Mouse (Mus musculus): ENCODE measurements at regions not wholly inside any gene's neighbourhood (a gene's known extent, or its start where the extent isn't known, plus 50 kb on each side); places are given as distances from the start of the nearest gene placed in this dataset.

DNA sequence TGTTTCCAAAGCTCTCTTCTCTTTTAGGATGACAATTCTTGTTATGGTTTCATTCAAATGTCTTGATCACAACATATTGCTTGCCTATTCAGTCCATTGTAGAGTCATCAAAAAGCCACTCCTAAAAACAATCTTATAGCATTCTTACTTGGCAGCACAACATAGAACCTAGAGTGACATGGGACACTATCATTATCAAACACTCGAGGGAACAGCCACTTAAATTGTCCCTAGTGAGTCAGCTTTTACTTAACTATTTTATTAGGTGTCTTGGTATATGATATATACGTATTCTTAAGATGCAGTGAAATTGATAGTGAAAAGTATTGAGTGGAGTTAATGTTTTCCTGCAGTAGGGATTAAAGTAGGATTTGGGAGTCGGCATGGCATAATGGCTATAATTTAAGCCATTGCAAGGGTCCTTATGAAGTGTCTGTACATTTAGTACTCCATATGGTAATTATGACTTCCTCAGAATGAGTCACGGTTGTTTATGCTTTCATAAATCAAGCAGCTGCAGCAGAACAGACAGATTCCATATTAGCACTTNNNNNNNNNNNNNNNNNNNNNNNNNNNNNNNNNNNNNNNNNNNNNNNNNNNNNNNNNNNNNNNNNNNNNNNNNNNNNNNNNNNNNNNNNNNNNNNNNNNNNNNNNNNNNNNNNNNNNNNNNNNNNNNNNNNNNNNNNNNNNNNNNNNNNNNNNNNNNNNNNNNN, 153.6 kb downstream of the Trim52 start:
- no peak overlapping the region for H3K4me2 ChIP-seq
- ATAC-seq (ENCODE audit: low read depth) = no peak
- H3K9me3 ChIP-seq (replicated peaks) = no peaks in the 10 kb centered on the region
- no peaks in the 10 kb centered on the region for H3K36me3 ChIP-seq
- 39% methylated on average over 4 of the region's 4 CpGs for WGBS (ENCODE audit: insufficient replicate concordance)
- H3K27ac ChIP-seq = no peak overlapping the region
- no peaks in the 10 kb centered on the region for H3K4me1 ChIP-seq (replicated peaks)
- no peak overlapping the region for H3K9ac ChIP-seq
- H3K27me3 ChIP-seq = no peaks in the 10 kb centered on the region
- H3K4me3 ChIP-seq (replicated peaks) = no peak overlapping the region
- DNase-seq = no peak

DNA sequence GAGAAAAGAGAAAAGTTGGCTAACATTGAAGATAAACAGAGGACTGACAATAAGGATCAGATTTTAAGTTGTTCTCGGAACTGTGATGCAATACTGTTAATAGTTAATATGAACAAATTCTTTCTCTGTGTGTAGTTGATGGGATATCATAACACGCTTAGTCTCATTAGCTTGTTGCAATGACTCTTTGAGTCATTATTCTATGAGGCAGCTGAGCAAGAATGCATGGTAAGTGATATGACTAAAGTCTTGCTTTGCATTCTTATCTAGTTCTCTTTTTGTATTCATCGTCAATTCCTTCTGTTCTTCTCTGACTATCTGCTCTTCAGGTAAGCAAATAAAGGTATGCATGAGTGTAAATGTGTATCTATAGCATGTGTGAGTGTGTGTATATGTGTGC, 159.3 kb downstream of the Trim52 start:
- ATAC-seq (ENCODE audit: low read depth) = no peak
- Histone ChIP-seq H3K27me3 (no peaks in the 10 kb centered on the region), H3K27ac (no peak overlapping the region), H3K4me1 (replicated peaks) (no peaks in the 10 kb centered on the region), H3K9ac (no peak overlapping the region), H3K36me3 (no peaks in the 10 kb centered on the region), H3K4me3 (replicated peaks) (no peak overlapping the region), H3K9me3 (replicated peaks) (no peaks in the 10 kb centered on the region), H3K4me2 (no peak overlapping the region)
- DNase-seq = no peak
- 71% methylated on average over 3 of the region's 3 CpGs for whole genome bisulfite sequencing (ENCODE audit: insufficient replicate concordance)

DNA sequence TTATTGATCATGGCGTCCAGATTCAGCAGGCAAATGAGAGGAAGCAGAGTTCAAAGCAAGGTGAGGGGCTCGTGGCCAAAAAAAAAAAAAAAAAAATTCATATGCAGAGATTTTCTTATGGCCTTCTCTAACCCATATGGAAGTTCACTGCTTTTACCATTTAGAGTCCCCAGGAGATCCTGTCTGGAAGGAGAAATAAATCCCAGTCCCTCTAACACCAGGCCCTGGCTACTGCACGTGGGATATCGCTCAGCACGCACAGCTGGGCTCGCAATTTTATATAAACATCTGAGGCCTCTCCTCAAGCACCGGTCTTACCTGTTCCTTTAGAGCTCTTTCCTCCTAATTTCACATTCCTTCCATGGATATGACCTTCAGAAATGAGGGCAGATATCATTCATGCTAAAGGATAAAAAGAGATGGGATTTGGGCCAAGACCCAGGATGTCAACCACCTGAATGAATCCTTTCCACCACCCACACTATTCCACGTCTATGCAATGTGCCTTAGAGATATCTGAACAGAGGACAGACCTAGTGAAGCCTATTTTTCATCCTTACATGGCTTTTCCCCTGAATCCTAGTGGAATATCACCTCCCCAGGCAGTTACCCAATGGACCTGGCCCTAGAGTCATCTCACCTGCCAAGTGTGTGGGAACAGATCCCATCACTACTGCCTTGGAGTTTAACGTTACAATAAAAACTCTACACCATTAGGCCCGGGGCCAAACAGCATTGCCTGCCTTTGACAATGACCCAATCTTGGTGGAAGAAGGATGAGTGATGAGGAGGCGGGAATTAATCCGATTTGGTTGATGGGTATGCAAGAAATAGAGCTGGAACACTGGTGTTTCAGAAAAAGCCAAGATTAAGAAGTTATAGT, 161.9 kb downstream of the Trim52 start:
- H3K27ac ChIP-seq = no peak overlapping the region
- no peaks in the 10 kb centered on the region for H3K36me3 ChIP-seq
- no peak overlapping the region for H3K4me3 ChIP-seq (replicated peaks)
- no peak overlapping the region for H3K9ac ChIP-seq
- no peaks in the 10 kb centered on the region for H3K27me3 ChIP-seq
- no peak for ATAC-seq (ENCODE audit: low read depth)
- no peaks in the 10 kb centered on the region for H3K4me1 ChIP-seq (replicated peaks)
- WGBS (ENCODE audit: insufficient replicate concordance) = 64% methylated on average over 12 of the region's 12 CpGs
- no peaks in the 10 kb centered on the region for H3K9me3 ChIP-seq (replicated peaks)
- H3K4me2 ChIP-seq = no peak overlapping the region
- no peak for DNase-seq

DNA sequence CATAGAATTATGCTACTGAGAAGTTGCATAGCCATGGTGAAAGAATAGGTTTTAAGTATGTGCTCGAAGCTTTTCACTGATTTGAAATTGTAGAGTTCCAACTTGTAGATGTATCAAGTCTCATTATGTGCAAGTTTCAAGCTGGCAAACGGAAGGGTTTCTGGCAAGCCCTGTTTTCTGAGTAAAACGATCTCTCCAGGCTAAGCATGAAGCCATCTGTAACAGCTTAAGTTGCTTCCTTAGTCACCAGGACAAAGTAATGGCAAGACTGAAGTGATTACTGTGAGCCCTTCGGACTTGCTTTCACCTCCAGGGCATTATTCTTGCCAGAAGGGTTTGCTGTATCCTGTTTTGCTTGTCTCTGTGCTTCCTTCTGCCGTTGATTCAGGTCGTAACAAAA, 163.7 kb downstream of the Trim52 start:
- Histone ChIP-seq H3K36me3 (no peaks in the 10 kb centered on the region), H3K27me3 (no peaks in the 10 kb centered on the region), H3K9ac (no peak overlapping the region), H3K4me2 (no peak overlapping the region), H3K4me1 (replicated peaks) (no peaks in the 10 kb centered on the region), H3K9me3 (replicated peaks) (no peaks in the 10 kb centered on the region), H3K27ac (no peak overlapping the region), H3K4me3 (replicated peaks) (no peak overlapping the region)
- no peak for ATAC-seq (ENCODE audit: low read depth)
- WGBS (ENCODE audit: insufficient replicate concordance) = 55% methylated on average over 6 of the region's 6 CpGs
- no peak for DNase-seq

DNA sequence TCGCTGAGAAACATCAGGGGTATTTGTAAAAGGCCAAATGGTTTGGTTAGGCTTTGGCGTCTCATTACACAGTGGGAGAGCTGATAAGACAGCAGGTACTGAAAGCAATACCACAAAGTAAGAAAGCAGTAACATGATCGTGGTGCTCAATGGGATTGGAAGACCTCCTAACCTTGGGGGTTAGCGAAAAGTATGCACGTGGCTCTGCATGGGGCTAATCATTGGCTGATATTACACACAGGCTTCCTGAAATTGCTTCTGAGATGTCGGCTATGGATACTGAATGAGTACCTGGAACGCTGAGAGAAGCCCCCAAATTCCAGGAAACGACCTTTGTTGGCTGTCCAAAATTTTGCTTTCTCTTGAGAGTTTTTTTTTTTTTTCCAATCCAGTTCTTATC, 207.6 kb downstream of the Trim52 start:
- H3K9me3 ChIP-seq (replicated peaks) = no peaks in the 10 kb centered on the region
- no peak for ATAC-seq (ENCODE audit: low read depth)
- DNase-seq = no peak
- H3K27ac ChIP-seq = no peak overlapping the region
- no peaks in the 10 kb centered on the region for H3K27me3 ChIP-seq
- 59% methylated on average over 8 of the region's 8 CpGs for WGBS (ENCODE audit: insufficient replicate concordance)
- no peak overlapping the region for H3K4me2 ChIP-seq
- no peak overlapping the region for H3K9ac ChIP-seq
- H3K4me1 ChIP-seq (replicated peaks) = no peaks in the 10 kb centered on the region
- H3K4me3 ChIP-seq (replicated peaks) = no peak overlapping the region
- H3K36me3 ChIP-seq = no peaks in the 10 kb centered on the region

DNA sequence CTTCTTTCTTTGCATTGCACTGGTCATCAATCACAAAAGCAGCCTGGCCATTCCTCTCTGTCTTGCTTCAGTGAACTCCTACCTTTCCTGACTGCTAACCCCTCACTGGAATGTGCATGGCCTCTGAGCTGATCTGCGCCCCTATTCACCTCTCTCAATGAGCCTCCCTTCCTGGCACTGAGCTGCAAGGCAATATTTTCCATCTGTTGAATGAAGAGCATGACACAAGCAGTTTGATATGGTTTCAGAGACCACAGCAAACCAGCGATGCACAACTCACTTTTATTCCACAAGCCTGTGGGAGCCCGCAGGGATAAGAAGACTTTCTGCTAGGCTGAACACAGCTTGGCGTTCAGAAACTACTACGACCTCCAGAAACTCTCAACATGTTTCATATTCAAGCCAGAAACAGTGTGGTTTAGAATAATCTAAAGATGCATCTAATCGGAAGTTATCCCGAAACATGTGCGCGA, 208.1 kb downstream of the Trim52 start:
- DNase-seq (no peak), ATAC-seq (ENCODE audit: low read depth) (no peak)
- H3K36me3 ChIP-seq = no peaks in the 10 kb centered on the region
- WGBS (ENCODE audit: insufficient replicate concordance) = 77% methylated on average over 9 of the region's 9 CpGs
- H3K4me2 ChIP-seq = no peak overlapping the region
- H3K4me3 ChIP-seq (replicated peaks) = no peak overlapping the region
- no peak overlapping the region for H3K9ac ChIP-seq
- no peaks in the 10 kb centered on the region for H3K27me3 ChIP-seq
- no peaks in the 10 kb centered on the region for H3K9me3 ChIP-seq (replicated peaks)
- no peak overlapping the region for H3K27ac ChIP-seq
- H3K4me1 ChIP-seq (replicated peaks) = no peaks in the 10 kb centered on the region

DNA sequence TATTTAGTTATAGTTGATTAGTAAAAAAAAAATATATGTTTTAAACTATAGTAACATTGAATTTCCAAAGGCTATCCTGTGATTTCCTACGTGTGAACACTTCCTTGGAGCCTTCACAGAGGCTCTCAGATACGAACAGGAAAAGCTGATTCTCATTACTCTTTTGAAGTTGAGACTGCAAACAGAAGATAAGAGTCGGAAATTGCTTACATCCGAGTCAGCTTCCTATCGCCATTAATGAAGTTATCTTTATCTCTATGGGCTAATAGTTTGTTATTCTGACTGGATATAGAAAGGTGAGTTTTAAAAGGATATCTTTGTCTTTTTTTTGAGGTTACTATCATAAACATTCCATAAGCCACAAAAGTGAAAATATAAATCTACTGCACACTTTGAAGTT, 212.8 kb downstream of the Trim52 start:
- no peaks in the 10 kb centered on the region for H3K27me3 ChIP-seq
- H3K9ac ChIP-seq = no peak overlapping the region
- WGBS (ENCODE audit: insufficient replicate concordance) = 3% methylated on average over 5 of the region's 5 CpGs
- no peaks in the 10 kb centered on the region for H3K4me1 ChIP-seq (replicated peaks)
- DNase-seq = no peak
- no peaks in the 10 kb centered on the region for H3K9me3 ChIP-seq (replicated peaks)
- no peak overlapping the region for H3K27ac ChIP-seq
- no peaks in the 10 kb centered on the region for H3K36me3 ChIP-seq
- H3K4me2 ChIP-seq = no peak overlapping the region
- ATAC-seq (ENCODE audit: low read depth) = no peak
- no peak overlapping the region for H3K4me3 ChIP-seq (replicated peaks)

DNA sequence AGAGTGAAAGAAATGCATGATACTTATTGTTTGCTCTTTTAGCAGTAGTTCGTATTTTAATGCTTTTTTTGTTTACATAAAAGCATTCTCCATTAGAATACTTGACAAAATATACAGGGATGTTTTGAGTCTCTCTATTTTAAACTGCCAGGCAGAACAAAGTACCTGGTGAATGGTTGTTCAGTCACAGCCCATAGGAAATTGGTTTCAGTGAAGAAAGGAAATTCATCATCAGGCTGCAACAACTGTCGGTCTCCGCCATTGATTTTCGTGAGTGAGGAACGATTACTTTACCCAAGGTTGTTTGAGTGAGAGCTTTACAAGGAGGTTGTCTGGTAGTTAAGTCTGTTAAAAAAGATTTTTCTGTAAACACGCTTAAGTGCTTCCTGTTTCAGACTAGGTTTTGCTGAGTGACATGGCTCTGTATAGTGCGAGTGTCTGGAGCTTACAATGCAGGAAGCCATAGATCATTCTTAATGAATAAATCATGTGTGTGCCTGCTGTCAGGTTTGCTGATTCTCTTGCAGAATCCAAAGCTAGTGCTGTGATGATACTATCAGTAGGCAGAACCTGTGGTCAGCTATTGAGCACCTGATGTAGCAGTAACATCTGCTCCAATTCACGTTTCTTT, 221.8 kb downstream of the Trim52 start:
- no peak for ATAC-seq (ENCODE audit: low read depth)
- no peak overlapping the region for H3K27ac ChIP-seq
- H3K4me3 ChIP-seq (replicated peaks) = no peak overlapping the region
- H3K4me1 ChIP-seq (replicated peaks) = no peaks in the 10 kb centered on the region
- no peaks in the 10 kb centered on the region for H3K36me3 ChIP-seq
- no peak overlapping the region for H3K4me2 ChIP-seq
- H3K27me3 ChIP-seq = no peaks in the 10 kb centered on the region
- H3K9me3 ChIP-seq (replicated peaks) = no peaks in the 10 kb centered on the region
- no peak overlapping the region for H3K9ac ChIP-seq
- no peak for DNase-seq
- 39% methylated on average over 8 of the region's 8 CpGs for WGBS (ENCODE audit: insufficient replicate concordance)

DNA sequence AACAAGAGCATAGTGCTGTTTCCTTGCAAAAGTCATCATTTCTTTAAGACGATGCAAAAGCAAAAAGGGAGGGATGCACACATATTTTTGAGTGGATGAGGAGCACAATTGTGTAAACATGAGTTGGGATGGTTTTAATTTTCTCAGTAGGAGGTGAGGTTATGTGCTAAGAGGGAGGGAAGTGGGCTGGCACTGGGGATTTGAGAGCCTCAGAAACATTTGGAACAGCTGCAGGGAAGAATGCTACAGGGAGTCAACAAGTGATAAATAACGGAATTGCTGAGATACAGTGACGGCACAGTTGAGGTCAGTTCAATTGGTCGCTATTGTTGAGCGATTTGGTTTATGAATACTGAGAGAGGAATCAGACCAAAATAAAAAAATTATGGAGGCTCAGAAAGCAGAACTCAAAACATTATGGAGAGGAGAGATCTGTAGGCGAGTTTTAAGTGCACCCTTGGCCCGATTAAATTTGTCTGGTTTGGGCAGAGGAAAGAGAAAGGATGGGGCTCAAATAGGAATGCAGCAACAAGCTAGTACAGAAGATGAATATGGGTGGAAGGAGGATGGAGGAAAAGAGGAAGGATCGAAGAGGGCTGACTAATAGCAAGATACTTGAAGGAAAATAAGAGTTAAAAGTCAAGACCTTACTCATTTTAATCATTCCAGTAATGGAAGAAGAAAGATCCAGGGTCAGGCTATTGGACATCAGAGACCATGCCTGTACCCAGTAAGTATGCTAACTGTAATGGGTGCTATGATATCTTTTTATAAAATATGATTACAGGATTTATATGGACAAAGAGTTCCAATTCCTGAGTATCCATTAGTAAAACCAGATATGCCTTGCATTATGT, 259.0 kb downstream of the Trim52 start:
- H3K9ac ChIP-seq = no peak overlapping the region
- H3K9me3 ChIP-seq (replicated peaks) = no peaks in the 10 kb centered on the region
- H3K36me3 ChIP-seq = no peaks in the 10 kb centered on the region
- H3K4me3 ChIP-seq (replicated peaks) = no peak overlapping the region
- no peaks in the 10 kb centered on the region for H3K4me1 ChIP-seq (replicated peaks)
- no peaks in the 10 kb centered on the region for H3K27me3 ChIP-seq
- H3K4me2 ChIP-seq = no peak overlapping the region
- 58% methylated on average over 8 of the region's 8 CpGs for WGBS (ENCODE audit: insufficient replicate concordance)
- ATAC-seq (ENCODE audit: low read depth) = no peak
- H3K27ac ChIP-seq = no peak overlapping the region
- no peak for DNase-seq

DNA sequence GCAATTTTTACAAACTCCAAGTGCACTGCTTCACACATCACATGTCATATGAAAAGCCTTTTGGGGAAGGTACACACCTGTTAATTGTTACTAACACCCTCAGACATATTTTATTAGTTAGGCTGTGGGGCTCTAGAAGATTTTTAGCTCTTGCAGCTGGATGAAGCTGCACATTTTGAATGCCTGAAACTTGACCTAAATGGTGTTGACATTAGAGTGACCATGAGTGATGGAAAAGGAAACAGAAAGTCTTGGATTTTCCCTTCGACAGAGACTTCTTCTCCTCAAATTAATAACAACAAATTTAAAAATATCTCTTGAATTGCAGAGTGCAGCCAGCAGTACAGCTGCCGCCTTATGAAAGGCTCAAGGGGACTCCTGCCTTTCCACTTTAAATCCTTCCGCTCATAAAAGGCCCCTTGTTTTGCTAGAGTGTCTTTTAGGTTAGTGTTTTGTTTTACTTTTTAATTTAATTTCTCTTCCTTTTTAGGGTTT, 259.7 kb downstream of the Trim52 start:
- Histone ChIP-seq H3K27me3 (no peaks in the 10 kb centered on the region), H3K4me1 (replicated peaks) (no peaks in the 10 kb centered on the region), H3K4me2 (no peak overlapping the region), H3K9me3 (replicated peaks) (no peaks in the 10 kb centered on the region), H3K4me3 (replicated peaks) (no peak overlapping the region), H3K36me3 (no peaks in the 10 kb centered on the region), H3K27ac (no peak overlapping the region), H3K9ac (no peak overlapping the region)
- no peak for ATAC-seq (ENCODE audit: low read depth)
- no peak for DNase-seq
- 67% methylated on average over 3 of the region's 3 CpGs for WGBS (ENCODE audit: insufficient replicate concordance)

DNA sequence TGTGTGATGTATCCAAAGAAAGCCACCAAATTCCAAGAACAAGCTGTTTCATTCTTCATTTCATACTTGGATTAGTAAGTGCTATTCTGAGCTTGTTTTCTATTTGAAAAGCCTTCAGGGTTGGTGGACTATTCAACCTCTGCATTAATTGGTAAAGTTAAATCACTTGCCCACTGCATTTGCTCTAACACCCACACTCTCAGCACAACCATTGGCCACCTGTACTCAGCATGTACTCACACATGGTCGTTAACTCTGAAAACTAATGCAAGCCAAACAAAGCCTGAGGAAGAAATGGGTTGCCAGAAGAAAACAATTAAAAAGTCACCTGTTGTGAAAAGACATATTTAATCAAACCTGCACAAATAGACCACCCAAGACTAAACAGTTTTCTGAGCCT, 267.5 kb downstream of the Trim52 start:
- DNase-seq (no peak), ATAC-seq (ENCODE audit: low read depth) (no peak)
- no peaks in the 10 kb centered on the region for H3K27me3 ChIP-seq
- no peak overlapping the region for H3K4me3 ChIP-seq (replicated peaks)
- no peaks in the 10 kb centered on the region for H3K4me1 ChIP-seq (replicated peaks)
- 54% methylated on average over 1 of the region's 1 CpGs for WGBS (ENCODE audit: insufficient replicate concordance)
- no peak overlapping the region for H3K9ac ChIP-seq
- H3K4me2 ChIP-seq = no peak overlapping the region
- no peaks in the 10 kb centered on the region for H3K9me3 ChIP-seq (replicated peaks)
- H3K27ac ChIP-seq = no peak overlapping the region
- no peaks in the 10 kb centered on the region for H3K36me3 ChIP-seq

Measured in liver, embryonic 13.5 days (tissue).